Mouse (Mus musculus) CH12.LX (cell line): Measurements from ENCODE around the gene Kif17.

ENCODE experiments used
- CTCF ChIP-seq, 2 experiments: IDR thresholded peaks in 1 of 2; conservative IDR thresholded peaks in 1 of 2; 2 replicates each; pipeline ENCODE4 v1.5.1; 2011 to 2012; ENCODE audit warnings: low read depth in 2 of 2, low read length in 2 of 2, improper control_type of control experiment in 1 of 2, inconsistent platforms in 1 of 2, mild to moderate bottlenecking in 1 of 2, moderate library complexity in 1 of 2
- NRF1 ChIP-seq: IDR thresholded peaks from 2 replicates; pipeline ENCODE4 v1.6.1; 2014; ENCODE audit warnings: low read depth, mild to moderate bottlenecking, inconsistent platforms, low read length, improper control_type of control experiment, moderate library complexity
- POLR2A ChIP-seq: IDR thresholded peaks from 2 replicates; pipeline ENCODE4 v1.6.1; 2011; ENCODE audit warnings: low read depth, mild to moderate bottlenecking, improper control_type of control experiment, low read length
- TCF12 ChIP-seq: IDR thresholded peaks from 2 replicates; pipeline ENCODE4 v1.6.1; 2014; ENCODE audit warnings: low read depth, mild to moderate bottlenecking, inconsistent platforms, low read length, improper control_type of control experiment

DNA sequence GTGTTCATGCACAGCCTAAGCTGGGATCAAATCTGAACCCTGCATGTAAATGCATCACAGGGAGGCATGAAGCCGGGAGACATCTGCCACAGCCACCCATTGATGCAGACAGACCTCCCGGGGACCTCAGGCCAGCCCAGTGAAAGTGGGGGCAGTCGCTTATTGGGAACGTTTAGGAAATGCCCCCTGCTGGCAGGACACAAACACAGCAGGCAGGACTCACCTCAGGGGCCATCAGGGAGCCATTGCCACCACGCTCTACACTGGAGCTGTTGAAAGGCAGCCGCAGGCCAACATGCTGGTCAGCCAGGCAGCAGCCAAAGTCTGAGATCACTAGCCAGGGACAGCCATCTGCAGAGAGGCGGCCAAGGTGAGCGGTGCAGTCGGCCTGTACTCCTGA is 65.5 kb downstream of the Kif17 start:
- TF ChIP-seq POLR2A (no peak), NRF1 (no peak), TCF12 (no peak), CTCF (conservative IDR thresholded peaks at IDR 0.05 in 1 of 2, IDR thresholded peaks at IDR 0.05 in 1 of 2; ENCODE audit: low read depth in 2 of 2, low read length in 2 of 2) (peak; percentile 30 to 54; a peak in 3 of 4 replicates)
